In the genomic region with DNA sequence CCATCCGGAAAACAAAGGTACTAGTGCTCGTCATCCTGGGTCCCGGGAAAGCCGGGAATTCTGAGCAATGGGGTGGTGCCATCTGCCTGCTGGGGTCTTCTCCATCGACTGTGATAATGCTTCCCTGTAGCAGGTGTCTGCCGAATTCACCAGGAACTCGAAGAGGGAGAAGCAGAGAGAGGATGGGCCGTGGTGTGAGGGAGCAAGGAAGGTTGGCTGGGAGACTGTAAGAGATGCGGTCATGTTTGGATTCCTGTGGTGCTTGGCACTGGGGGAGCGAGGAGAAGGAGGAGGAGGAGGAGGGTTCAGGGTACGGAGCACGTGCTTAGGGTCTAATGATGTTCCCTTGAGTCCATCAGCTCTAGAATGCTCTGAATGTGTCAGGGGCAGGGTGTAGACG, we compare ENCODE assay signal across 20 mouse cellular contexts. TPM values are rescaled to one million over a fixed set of nuclear protein-coding genes. Genes with fewer than 3 reads are reported as not detected.
DNase-seq lines count a peak whose midpoint lies in the region; ATAC-seq lines count a peak whose summit lies in the region.
"Had no signal": no experiment of that assay in that cellular context is flagged by ENCODE, and none has a peak within 500 bp of the region (broad histone marks: within the 10 kb centered on the region; RNA-seq: fewer than 3 reads in every experiment).

No protein-coding gene starts in this region.

- H3K4me3 ChIP-seq in heart, embryonic 12.5 days: no peak overlapping the region
- H3K4me3 ChIP-seq in forebrain, embryonic 13.5 days: no peak overlapping the region
- H3K4me3 ChIP-seq in hindbrain, embryonic 16.5 days (ENCODE audit: low read length): no peak overlapping the region
- H3K4me3 ChIP-seq in neural tube, embryonic 14.5 days (ENCODE audit: low read depth, low read length): no peak overlapping the region
- H3K4me3 ChIP-seq: erythroblast, embryonic 14.5 days; heart, embryonic 13.5 days had no signal

- no peak overlapping the region for H3K9ac ChIP-seq in heart, embryonic 12.5 days
- H3K9ac ChIP-seq in forebrain, embryonic 13.5 days: no peak overlapping the region; the same call in 1 of the 2 replicates
- H3K9ac ChIP-seq in hindbrain, embryonic 16.5 days (ENCODE audit: low read depth, low read length): no peak overlapping the region
- H3K9ac ChIP-seq in neural tube, embryonic 14.5 days (replicated peaks; ENCODE audit: low read depth, low read length): no peak overlapping the region
- H3K9ac ChIP-seq: heart, embryonic 13.5 days had no signal

- peaks cover 74% of the 10 kb centered on the region for H3K27me3 ChIP-seq in heart, embryonic 12.5 days (replicated peaks)
- H3K27me3 ChIP-seq in forebrain, embryonic 13.5 days: no peaks in the 10 kb centered on the region
- H3K27me3 ChIP-seq in hindbrain, embryonic 16.5 days (replicated peaks; ENCODE audit: control insufficient read depth, insufficient read depth, low read length): no peaks in the 10 kb centered on the region
- no peaks in the 10 kb centered on the region for H3K27me3 ChIP-seq in neural tube, embryonic 14.5 days (ENCODE audit: control insufficient read depth, insufficient read depth, low read length)

- no peak for ATAC-seq in heart, embryonic 12.5 days (ENCODE audit: insufficient number of reproducible peaks, low FRiP score)
- peak; percentile 7; the same call in 1 of the 2 replicates for ATAC-seq in forebrain, embryonic 13.5 days
- ATAC-seq in hindbrain, embryonic 16.5 days: no peak
- no peak for ATAC-seq in neural tube, embryonic 14.5 days (ENCODE audit: low read depth)
- ATAC-seq: inflammation-experienced regulatory T-cells, adult 6 months had no signal

- H3K4me1 ChIP-seq in heart, embryonic 12.5 days (replicated peaks): peaks cover 17% of the 10 kb centered on the region
- peaks cover 65% of the 10 kb centered on the region for H3K4me1 ChIP-seq in forebrain, embryonic 13.5 days
- peaks cover 37% of the 10 kb centered on the region for H3K4me1 ChIP-seq in hindbrain, embryonic 16.5 days (ENCODE audit: control insufficient read depth, insufficient read depth, low read depth, low read length)
- peaks cover 19% of the 10 kb centered on the region for H3K4me1 ChIP-seq in neural tube, embryonic 14.5 days (ENCODE audit: control insufficient read depth, insufficient read depth, low read length)

- H3K9me3 ChIP-seq in heart, embryonic 12.5 days (replicated peaks): no peaks in the 10 kb centered on the region
- H3K9me3 ChIP-seq in forebrain, embryonic 13.5 days (replicated peaks): no peaks in the 10 kb centered on the region
- H3K9me3 ChIP-seq in hindbrain, embryonic 16.5 days (ENCODE audit: control insufficient read depth, low read length): no peaks in the 10 kb centered on the region
- no peaks in the 10 kb centered on the region for H3K9me3 ChIP-seq in neural tube, embryonic 14.5 days (ENCODE audit: control insufficient read depth, low read length)
- H3K9me3 ChIP-seq: heart, embryonic 13.5 days had no signal

- no peak for DNase-seq in heart, adult 11 months
- no peak for DNase-seq in left cerebral cortex, adult 9 months (ENCODE audit: low spot score in 2 of 2)
- DNase-seq in lung, postnatal 14 days: no peak
- no peak for DNase-seq in layer of hippocampus, postnatal 10 days (ENCODE audit: low spot score in 2 of 2)
- DNase-seq: B cell, adult 2 months; right cerebral cortex, postnatal 4 days had no signal

- 0 out of 2 replicates have a peak overlapping the region, but pooled peaks have one; percentile 11 for H3K4me2 ChIP-seq in heart, embryonic 12.5 days
- H3K4me2 ChIP-seq in forebrain, embryonic 13.5 days: peak overlapping the region; percentile 40
- peak overlapping the region; percentile 34 for H3K4me2 ChIP-seq in hindbrain, embryonic 16.5 days (ENCODE audit: low read length)
- no peak overlapping the region for H3K4me2 ChIP-seq in neural tube, embryonic 14.5 days (ENCODE audit: low read depth, low read length)
- H3K4me2 ChIP-seq: heart, embryonic 13.5 days; liver, embryonic 11.5 days had no signal

- H3K36me3 ChIP-seq in heart, embryonic 12.5 days: no peaks in the 10 kb centered on the region
- no peaks in the 10 kb centered on the region for H3K36me3 ChIP-seq in forebrain, embryonic 13.5 days (ENCODE audit: poor library complexity, severe bottlenecking)
- H3K36me3 ChIP-seq in hindbrain, embryonic 16.5 days (ENCODE audit: control insufficient read depth, insufficient read depth, low read length): no peaks in the 10 kb centered on the region
- no peaks in the 10 kb centered on the region for H3K36me3 ChIP-seq in neural tube, embryonic 14.5 days (ENCODE audit: control insufficient read depth, insufficient read depth, low read length)
- H3K36me3 ChIP-seq: heart, embryonic 13.5 days had no signal

- 60% methylated on average over 13 of the region's 13 CpGs for WGBS in heart, embryonic 12.5 days
- 36% methylated on average over 13 of the region's 13 CpGs for WGBS in forebrain, embryonic 13.5 days
- WGBS in hindbrain, embryonic 16.5 days: 33% methylated on average over 13 of the region's 13 CpGs
- WGBS in neural tube, embryonic 14.5 days: 58% methylated on average over 13 of the region's 13 CpGs

- no peak overlapping the region for H3K27ac ChIP-seq in heart, embryonic 12.5 days (ENCODE audit: poor library complexity, severe bottlenecking)
- H3K27ac ChIP-seq in forebrain, embryonic 13.5 days: peak overlapping the region; percentile 76
- peak overlapping the region; percentile 56; the same call in 1 of the 2 replicates for H3K27ac ChIP-seq in hindbrain, embryonic 16.5 days (ENCODE audit: low read depth, low read length)
- H3K27ac ChIP-seq in neural tube, embryonic 14.5 days (ENCODE audit: low read depth, low read length): peak overlapping the region; percentile 52; the same call in 1 of the 2 replicates
- H3K27ac ChIP-seq: heart, embryonic 13.5 days had no signal

RNA-seq across cellular contexts. Expression of gene Gm6588, which starts 33.3 kb away (rescaled TPM):
- not detected in 2 replicates for polyA plus RNA-seq in heart, embryonic 12.5 days (2016; fragmentation: Nextera tagmentation; extraction: Ambion mirVana)
- polyA plus RNA-seq in forebrain, embryonic 13.5 days (2015; fragmentation: Nextera tagmentation; extraction: Ambion mirVana): 0.68 and 1.1 TPM in 2 replicates
- polyA plus RNA-seq in hindbrain, embryonic 16.5 days (2015; fragmentation: Nextera tagmentation; extraction: Ambion mirVana): 0.62 and 0.68 TPM in 2 replicates
- polyA plus RNA-seq in neural tube, embryonic 14.5 days (2014; fragmentation: Nextera tagmentation; extraction: Ambion mirVana): 0.37 and 0.71 TPM in 2 replicates
- total RNA-seq in layer of hippocampus, postnatal 10 days (2021): not detected
- total RNA-seq: gastrocnemius, adult 8-10 months; left cerebral cortex, postnatal 14 days; monocyte, adult 5-6 weeks had no signal
- polyA plus RNA-seq: erythroblast, embryonic 14.5 days; heart, embryonic 13.5 days; inflammation-experienced regulatory T-cells, adult 6 months; large intestine, adult 2 months; liver, embryonic 11.5 days; lung, embryonic 16.5 days; stomach, embryonic 14.5 days had no signal
